Mouse (Mus musculus) thymus, adult 2 months (tissue): ENCODE measurements at regions not wholly inside any gene's neighbourhood (a gene's known extent, or its start where the extent isn't known, plus 50 kb on each side); places are given as distances from the start of the nearest gene placed in this dataset.

ENCODE experiments used
- DNase-seq: peaks from one replicate; pipeline ENCODE4 v3.0.0; 2021
- H3K27ac ChIP-seq: fragments of 200-500 bp; 2 replicates; pipeline ENCODE4 v1.5.1; 2012; ENCODE audit warnings: low read length, control low read depth; ENCODE audit not compliant: control insufficient read depth, insufficient read depth
- H3K27me3 ChIP-seq: fragments of 200-500 bp; 2 replicates; pipeline ENCODE4 v1.6.1; 2012; ENCODE audit warnings: mild to moderate bottlenecking, low read length, moderate library complexity, mixed read lengths; ENCODE audit not compliant: control insufficient read depth, insufficient read depth
- H3K36me3 ChIP-seq: fragments of 200-500 bp; 2 replicates; pipeline ENCODE4 v1.6.1; 2012; ENCODE audit warnings: mild to moderate bottlenecking, low read length, moderate library complexity; ENCODE audit not compliant: control insufficient read depth, insufficient read depth
- H3K4me1 ChIP-seq: fragments of 200-500 bp; replicated peaks from 2 replicates; pipeline ENCODE4 v1.6.1; 2012; ENCODE audit warnings: low read length; ENCODE audit not compliant: control insufficient read depth, insufficient read depth
- H3K4me3 ChIP-seq: fragments of 200-500 bp; 2 replicates; pipeline ENCODE4 v1.5.1; 2012; ENCODE audit warnings: mild to moderate bottlenecking, low read length, control low read depth, moderate library complexity; ENCODE audit not compliant: control insufficient read depth, insufficient read depth
- CTCF ChIP-seq: fragments of 200-500 bp; IDR thresholded peaks from 2 replicates; pipeline ENCODE4 v1.5.1; 2012; ENCODE audit warnings: mild to moderate bottlenecking, control low read depth, low read length, moderate library complexity, borderline replicate concordance; ENCODE audit not compliant: control insufficient read depth, poor library complexity, insufficient read depth; ENCODE audit errors: extremely low read depth
- POLR2A ChIP-seq: fragments of 200-500 bp; IDR thresholded peaks from 2 replicates; pipeline ENCODE4 v1.6.1; 2012; ENCODE audit warnings: mild to moderate bottlenecking, low read length, control low read depth, moderate library complexity; ENCODE audit not compliant: control insufficient read depth, poor library complexity, insufficient read depth; ENCODE audit errors: extremely low read depth
- WGBS: fragments of 180-500 bp; shearing (Covaris S2); methylation state at CpG from one replicate; pipeline ENCODE4 v1.1.7; 2018; 5-methylcytosine and 5-hydroxymethylcytosine counted together

DNA sequence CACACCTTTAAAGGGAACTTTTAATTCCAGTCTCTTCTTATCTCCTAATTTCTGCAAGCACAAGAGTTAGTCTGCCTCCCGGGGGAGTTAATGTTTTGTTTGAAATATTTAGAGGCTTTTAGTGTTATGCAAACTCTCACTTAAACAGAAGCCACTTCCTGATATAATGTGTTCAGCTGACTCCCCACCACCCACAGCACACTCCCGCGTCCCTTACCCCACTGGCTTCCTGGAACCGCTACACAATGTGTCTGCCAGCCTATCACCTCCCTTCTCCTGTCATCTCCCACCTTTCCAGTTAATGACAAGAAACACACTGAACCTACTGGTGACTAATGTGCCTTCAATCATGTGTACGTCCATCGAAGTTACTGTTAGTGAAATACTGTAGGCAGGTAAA lies 276.5 kb downstream of the Rps29 start:
- H3K4me1 ChIP-seq = no peaks in the 10 kb centered on the region
- TF ChIP-seq CTCF = no peak
- no peak for TF ChIP-seq POLR2A

DNA sequence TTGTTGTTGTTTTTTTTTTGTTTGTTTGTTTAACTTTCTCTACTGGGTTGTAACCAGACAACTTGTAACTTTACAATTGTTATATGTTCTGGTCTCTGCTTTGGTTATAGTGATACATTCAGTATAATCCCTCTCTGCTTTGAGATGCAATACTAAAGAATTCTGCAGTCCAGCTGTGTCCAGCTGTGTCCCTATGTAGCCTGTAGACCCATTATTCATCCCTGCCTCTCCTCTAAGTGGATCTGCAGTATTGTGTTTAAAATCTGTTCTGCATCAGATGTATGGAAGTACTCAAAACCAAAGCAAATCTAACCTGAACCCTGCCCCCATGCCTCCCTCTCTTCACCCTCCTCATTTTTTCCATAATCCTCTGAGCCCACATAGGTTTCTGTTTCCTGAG lies 279.6 kb downstream of the Rps29 start:
- TF ChIP-seq POLR2A = no peak
- no peak for TF ChIP-seq CTCF
- no peak overlapping the region for H3K27ac ChIP-seq
- H3K27me3 ChIP-seq = no peaks in the 10 kb centered on the region
- no peak for DNase-seq
- H3K36me3 ChIP-seq = no peaks in the 10 kb centered on the region
- H3K4me3 ChIP-seq = no peak overlapping the region
- no peaks in the 10 kb centered on the region for H3K4me1 ChIP-seq

More for the DNA sequence above, 276.5 kb downstream of the Rps29 start:
- WGBS = 22% methylated on average over 6 of the region's 6 CpGs
- Histone ChIP-seq H3K27ac (no peak overlapping the region), H3K27me3 (no peaks in the 10 kb centered on the region), H3K36me3 (no peaks in the 10 kb centered on the region), H3K4me3 (no peak overlapping the region)
- no peak for DNase-seq

DNA sequence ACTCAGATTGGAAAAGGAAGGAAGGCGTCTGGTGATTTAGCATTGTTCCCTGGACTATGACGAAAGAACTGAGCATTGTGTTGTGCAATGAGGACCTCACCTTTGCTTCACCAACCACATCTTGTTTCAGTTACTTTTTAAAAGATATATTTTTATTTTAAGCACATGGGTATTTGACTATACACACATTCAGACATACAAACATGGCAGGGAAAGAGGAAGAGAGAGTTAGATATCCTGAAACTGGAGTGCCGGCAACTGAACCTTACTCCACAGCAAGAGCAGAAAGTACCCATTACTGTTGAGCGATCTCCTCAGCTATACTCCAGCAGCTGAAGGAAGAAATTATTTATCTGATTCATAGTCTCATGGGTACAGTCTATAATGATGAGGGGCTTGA lies 287.7 kb downstream of the Rps29 start:
- no peaks in the 10 kb centered on the region for H3K36me3 ChIP-seq
- 96% methylated on average over 4 of the region's 4 CpGs for WGBS
- TF ChIP-seq CTCF (no peak), POLR2A (no peak)
- no peak overlapping the region for H3K27ac ChIP-seq
- H3K4me1 ChIP-seq = no peaks in the 10 kb centered on the region
- H3K4me3 ChIP-seq = no peak overlapping the region
- no peak for DNase-seq
- H3K27me3 ChIP-seq = no peaks in the 10 kb centered on the region

DNA sequence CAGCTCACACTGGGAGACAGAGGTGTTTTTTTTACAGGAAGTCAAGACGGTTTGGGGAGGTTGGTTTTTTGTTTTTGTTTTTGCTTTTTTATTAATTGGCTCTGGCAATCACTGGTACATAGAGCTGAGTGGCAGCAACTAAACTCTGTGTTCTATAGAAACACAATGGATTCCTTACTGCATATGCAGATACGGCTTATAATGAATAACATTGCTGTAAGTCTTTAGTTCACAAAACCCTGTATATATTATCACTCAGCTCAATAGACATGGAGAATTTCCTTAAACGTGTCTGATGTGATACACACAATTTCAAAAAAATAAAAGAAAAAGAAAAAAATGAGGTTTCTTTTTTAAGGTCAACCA lies 296.0 kb downstream of the Rps29 start:
- H3K4me3 ChIP-seq = no peak overlapping the region
- H3K4me1 ChIP-seq = no peaks in the 10 kb centered on the region
- 73% methylated on average over 3 of the region's 3 CpGs for WGBS
- no peaks in the 10 kb centered on the region for H3K36me3 ChIP-seq
- no peak for DNase-seq
- H3K27ac ChIP-seq = no peak overlapping the region
- TF ChIP-seq POLR2A = no peak
- TF ChIP-seq CTCF = no peak
- no peaks in the 10 kb centered on the region for H3K27me3 ChIP-seq

DNA sequence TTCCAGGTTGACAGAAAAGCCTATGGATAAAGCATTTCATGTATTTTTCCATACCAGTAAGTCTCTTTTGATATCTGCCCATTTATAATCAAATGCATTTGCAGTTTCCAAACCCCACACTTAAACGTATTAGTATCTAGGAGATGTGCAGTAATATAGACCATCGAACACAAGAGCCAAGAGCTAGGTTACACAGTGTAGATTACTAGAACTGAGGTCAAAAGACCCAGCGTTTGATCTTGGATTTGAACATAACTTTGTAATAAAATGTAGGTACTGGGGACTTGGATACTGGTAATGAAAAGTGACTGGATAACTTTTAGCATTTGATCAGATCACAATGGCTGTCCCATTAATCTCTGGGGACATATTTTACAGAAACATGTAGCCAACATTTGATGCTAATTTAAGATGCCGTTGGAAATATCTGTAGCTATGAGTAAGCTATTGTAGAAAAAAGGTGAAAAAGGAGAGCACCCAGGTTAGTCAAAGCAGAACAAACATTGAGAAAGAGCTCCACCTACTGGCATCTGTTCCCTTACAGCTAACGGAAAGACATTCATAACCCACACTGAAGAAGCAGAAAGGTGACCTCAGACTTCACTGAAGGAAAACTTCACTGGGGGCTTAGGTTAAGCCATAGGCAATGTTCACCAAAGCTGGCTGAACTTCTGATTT lies 296.5 kb downstream of the Rps29 start:
- H3K27ac ChIP-seq = no peak overlapping the region
- WGBS = 49% methylated on average over 5 of the region's 5 CpGs
- no peaks in the 10 kb centered on the region for H3K27me3 ChIP-seq
- H3K4me3 ChIP-seq = no peak overlapping the region
- DNase-seq = no peak
- H3K4me1 ChIP-seq = no peaks in the 10 kb centered on the region
- no peaks in the 10 kb centered on the region for H3K36me3 ChIP-seq
- TF ChIP-seq CTCF (no peak), POLR2A (no peak)

DNA sequence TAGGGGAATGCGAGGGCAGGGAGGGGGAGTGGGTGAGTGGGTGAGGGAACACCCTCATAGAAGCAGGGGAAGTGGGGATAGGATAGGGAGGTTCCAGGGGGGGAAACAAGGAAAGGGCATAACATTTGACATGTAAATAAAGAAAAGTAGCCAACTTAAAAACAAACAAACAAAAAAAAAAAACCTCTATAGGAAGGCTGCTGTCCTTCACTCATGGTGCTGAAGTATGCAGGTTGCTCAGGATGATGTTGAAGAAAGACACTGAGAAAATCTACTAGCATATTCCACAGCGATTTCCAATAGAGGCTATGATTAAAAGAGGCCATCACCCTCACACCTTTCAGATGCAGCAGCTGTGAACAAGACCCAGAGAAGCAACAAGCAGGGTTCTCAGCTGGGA lies 298.7 kb downstream of the Rps29 start:
- Histone ChIP-seq H3K36me3 (no peaks in the 10 kb centered on the region), H3K27me3 (no peaks in the 10 kb centered on the region), H3K4me3 (no peak overlapping the region), H3K27ac (no peak overlapping the region), H3K4me1 (no peaks in the 10 kb centered on the region)
- TF ChIP-seq POLR2A (no peak), CTCF (no peak)
- WGBS = 64% methylated on average over 2 of the region's 2 CpGs
- no peak for DNase-seq

DNA sequence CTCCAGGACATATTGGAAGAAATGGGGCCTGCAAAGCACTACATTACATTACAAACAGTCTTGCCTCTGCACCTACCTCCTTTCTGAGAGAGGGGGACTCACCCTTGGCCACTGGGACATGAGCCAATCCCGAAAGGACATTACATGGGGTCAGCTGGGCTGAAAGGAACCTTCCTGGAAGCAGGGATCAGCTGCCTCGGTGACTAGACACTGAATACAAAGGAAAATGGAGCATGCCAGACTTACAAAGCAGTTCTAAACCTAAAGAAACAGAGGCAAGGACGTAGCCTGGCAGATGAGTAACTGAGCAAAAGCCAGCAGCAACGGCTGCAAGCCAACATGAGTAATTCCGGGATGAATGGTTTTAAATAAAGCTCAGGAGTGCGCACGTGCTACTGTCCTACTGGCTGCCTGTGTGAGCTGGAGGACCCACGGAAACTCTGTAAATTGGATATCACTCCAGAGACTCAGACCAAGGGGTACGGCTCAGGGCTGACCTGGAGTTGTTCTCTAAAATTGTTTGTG lies 309.3 kb downstream of the Rps29 start:
- no peak for DNase-seq
- TF ChIP-seq CTCF (no peak), POLR2A (no peak)
- Histone ChIP-seq H3K36me3 (no peaks in the 10 kb centered on the region), H3K27me3 (no peaks in the 10 kb centered on the region), H3K4me3 (no peak overlapping the region), H3K4me1 (no peaks in the 10 kb centered on the region), H3K27ac (no peak overlapping the region)
- WGBS = 93% methylated on average over 9 of the region's 9 CpGs
